Mouse (Mus musculus) hindbrain, embryonic 16.5 days (tissue): Measurements from ENCODE around the gene Yju2. TPM values are rescaled to one million over a fixed set of nuclear protein-coding genes. Genes with fewer than 3 reads are reported as not detected.

Source experiments
- polyA plus RNA-seq: library from polyadenylated mRNA; unstranded; fragments of >200 nt; fragmentation: Nextera tagmentation; extraction: Ambion mirVana; gene quantifications from 2 replicates; pipeline ENCODE4 v1.2.1, GENCODE M21; 2015

Yju2 gene
- polyA plus RNA-seq, 1 experiment from 2014 or later: 20.5 TPM

Other genes starting within 250 kb of the Yju2 start
- 5.3 and 5.8 TPM in 2 replicates for gene Pot1b, start 246.5 kb upstream of the Yju2 start, polyA plus RNA-seq
- gene Adgre4, start 209.1 kb upstream of the Yju2 start, polyA plus RNA-seq: 0.09 and 0.15 TPM in 2 replicates
- gene Zfp119a, start 80.2 kb upstream of the Yju2 start, polyA plus RNA-seq: 10.5 and 12.1 TPM in 2 replicates
- 12.7 and 14.7 TPM in 2 replicates for gene Zfp959, start 67.0 kb upstream of the Yju2 start, polyA plus RNA-seq
- 6.9 and 8.7 TPM in 2 replicates for gene Zfp119b, start 9.6 kb upstream of the Yju2 start, polyA plus RNA-seq
- 6.3 and 7.2 TPM in 2 replicates for gene Ebi3, start 6.5 kb upstream of the Yju2 start, polyA plus RNA-seq
- gene Shd, start 11.4 kb downstream of the Yju2 start, polyA plus RNA-seq: 177 and 182 TPM in 2 replicates
- 227 and 252 TPM in 2 replicates for gene Fsd1, start 27.4 kb downstream of the Yju2 start, polyA plus RNA-seq
- gene Stap2, start 46.5 kb downstream of the Yju2 start, polyA plus RNA-seq: 6.5 and 6.8 TPM in 2 replicates
- 119 and 127 TPM in 2 replicates for gene Mpnd, start 46.6 kb downstream of the Yju2 start, polyA plus RNA-seq
- 106 and 112 TPM in 2 replicates for gene Sh3gl1, start 77.5 kb downstream of the Yju2 start, polyA plus RNA-seq
- gene Chaf1a, start 81.3 kb downstream of the Yju2 start, polyA plus RNA-seq: 4.5 and 6.7 TPM in 2 replicates
- gene Ubxn6, start 115.9 kb downstream of the Yju2 start, polyA plus RNA-seq: 77.6 and 79.5 TPM in 2 replicates
- gene Hdgfl2, start 120.5 kb downstream of the Yju2 start, polyA plus RNA-seq: 125 and 136 TPM in 2 replicates
- 0.07 and 0.10 TPM in 2 replicates for gene Plin4, start 150.7 kb downstream of the Yju2 start, polyA plus RNA-seq
- 2.4 and 3.4 TPM in 2 replicates for gene Plin5, start 158.5 kb downstream of the Yju2 start, polyA plus RNA-seq
- 0.68 and 0.91 TPM in 2 replicates for gene Lrg1, start 162.9 kb downstream of the Yju2 start, polyA plus RNA-seq
- 12.5 and 12.7 TPM in 2 replicates for gene Sema6b, start 181.2 kb downstream of the Yju2 start, polyA plus RNA-seq
- gene Tnfaip8l1, start 203.4 kb downstream of the Yju2 start, polyA plus RNA-seq: 9.1 and 9.9 TPM in 2 replicates
- 81.4 and 88.4 TPM in 2 replicates for gene Mydgf, start 224.8 kb downstream of the Yju2 start, polyA plus RNA-seq